Mouse (Mus musculus) MEL (cell line): ENCODE measurements around the gene Kyat1. TPM values are rescaled to one million over a fixed set of nuclear protein-coding genes. Genes with fewer than 3 reads are reported as not detected.
"Not testable (repeated sequence)": the region's sequence is repeated elsewhere in the genome, so short reads cannot be mapped to it uniquely, and the experiment has no call there.

Source experiments
- DNase-seq: peaks from one replicate; pipeline ENCODE4 v3.0.0; 2011; ENCODE audit warnings: low read depth, low spot score
- H3K27ac ChIP-seq: 2 replicates; pipeline ENCODE4 v1.5.1; 2012; ENCODE audit warnings: low read depth, mild to moderate bottlenecking, control low read depth, low read length, moderate library complexity; ENCODE audit not compliant: control insufficient read depth
- H3K27me3 ChIP-seq, 2 experiments: fragments of 150-350 bp in 1 of 2; sonication (generic) in 1 of 2; 2 replicates each; pipeline ENCODE4 v1.6.1; 2012; ENCODE audit warnings: low read length in 2 of 2, mild to moderate bottlenecking in 2 of 2, improper control_type of control experiment in 1 of 2, moderate library complexity in 1 of 2; ENCODE audit not compliant: insufficient read depth in 2 of 2, control insufficient read depth in 1 of 2
- H3K36me3 ChIP-seq, 2 experiments: 2 replicates each; pipeline ENCODE4 v1.6.1; 2012 to 2014; ENCODE audit warnings: low read length in 2 of 2, improper control_type of control experiment in 1 of 2, inconsistent platforms in 1 of 2, mild to moderate bottlenecking in 1 of 2; ENCODE audit not compliant: insufficient read depth in 2 of 2, control insufficient read depth in 1 of 2
- H3K4me1 ChIP-seq, 2 experiments: fragments of 150-350 bp in 1 of 2; sonication (generic) in 1 of 2; 2 replicates each; pipeline ENCODE4 v1.6.1; 2012; ENCODE audit warnings: low read length in 2 of 2, improper control_type of control experiment in 1 of 2, mild to moderate bottlenecking in 1 of 2; ENCODE audit not compliant: insufficient read depth in 2 of 2, control insufficient read depth in 1 of 2
- H3K4me3 ChIP-seq, 2 experiments: fragments of 150-350 bp in 1 of 2; sonication (generic) in 1 of 2; 2 replicates each; pipeline ENCODE4 v1.5.1; 2012; ENCODE audit warnings: low read depth in 2 of 2, low read length in 2 of 2, mild to moderate bottlenecking in 2 of 2, moderate library complexity in 2 of 2, control low read depth in 1 of 2, improper control_type of control experiment in 1 of 2; ENCODE audit not compliant: control insufficient read depth in 1 of 2, insufficient read depth in 1 of 2
- H3K79me2 ChIP-seq: 2 replicates; pipeline ENCODE4 v1.6.1; 2012; ENCODE audit warnings: mild to moderate bottlenecking, low read length, moderate library complexity; ENCODE audit not compliant: control insufficient read depth, poor library complexity, insufficient read depth
- H3K9ac ChIP-seq: 2 replicates; pipeline ENCODE4 v1.6.1; 2012; ENCODE audit warnings: low read depth, mild to moderate bottlenecking, control low read depth, low read length, moderate library complexity; ENCODE audit not compliant: control insufficient read depth, poor library complexity, severe bottlenecking
- H3K9me3 ChIP-seq: fragments of 150-350 bp; sonication (generic); replicated peaks from 2 replicates; pipeline ENCODE4 v1.6.1; 2012; ENCODE audit warnings: mild to moderate bottlenecking, low read length, improper control_type of control experiment, moderate library complexity; ENCODE audit not compliant: insufficient read depth
- CHD2 ChIP-seq: IDR thresholded peaks from 2 replicates; pipeline ENCODE4 v1.6.1; 2011; ENCODE audit warnings: low read length, improper control_type of control experiment
- CTCF ChIP-seq, 3 experiments: IDR thresholded peaks in 2 of 3; conservative IDR thresholded peaks in 1 of 3; 2 replicates each; pipeline ENCODE4 v1.5.1; 2011 to 2012; ENCODE audit warnings: low read length in 3 of 3, low read depth in 2 of 3, mild to moderate bottlenecking in 2 of 3, improper control_type of control experiment in 1 of 3, inconsistent platforms in 1 of 3, mixed read lengths in 1 of 3, moderate library complexity in 1 of 3; ENCODE audit not compliant: control insufficient read depth in 1 of 3, insufficient read depth in 1 of 3, poor library complexity in 1 of 3, severe bottlenecking in 1 of 3
- MAX ChIP-seq: IDR thresholded peaks from 2 replicates; pipeline ENCODE4 v1.6.1; 2011; ENCODE audit warnings: low read length, improper control_type of control experiment
- MEF2A ChIP-seq: IDR thresholded peaks from 2 replicates; pipeline ENCODE4 v1.6.1; 2014; ENCODE audit warnings: low read depth, mild to moderate bottlenecking, inconsistent platforms, low read length, improper control_type of control experiment; ENCODE audit not compliant: poor library complexity, insufficient replicate concordance, severe bottlenecking; ENCODE audit errors: extremely low read depth
- MYC ChIP-seq: IDR thresholded peaks from 2 replicates; pipeline ENCODE4 v1.6.1; 2011; ENCODE audit warnings: low read depth, mild to moderate bottlenecking, low read length, improper control_type of control experiment, moderate library complexity
- NRF1 ChIP-seq: IDR thresholded peaks from 2 replicates; pipeline ENCODE4 v1.6.1; 2014; ENCODE audit warnings: low read depth, mild to moderate bottlenecking, inconsistent platforms, low read length, improper control_type of control experiment, moderate library complexity; ENCODE audit not compliant: poor library complexity, insufficient read depth, severe bottlenecking
- POLR2AphosphoS2 ChIP-seq: IDR thresholded peaks from 2 replicates; pipeline ENCODE4 v1.6.1; 2011; ENCODE audit warnings: low read length, improper control_type of control experiment
- RAD21 ChIP-seq: IDR thresholded peaks from 2 replicates; pipeline ENCODE4 v1.6.1; 2011; ENCODE audit warnings: mild to moderate bottlenecking, low read depth, low read length, improper control_type of control experiment
- TAL1 ChIP-seq: IDR thresholded peaks from 2 replicates; pipeline ENCODE4 v1.6.1; 2012; ENCODE audit warnings: mild to moderate bottlenecking, inconsistent platforms, low read length, moderate library complexity, mixed read lengths
- TBP ChIP-seq: IDR thresholded peaks from 2 replicates; pipeline ENCODE4 v1.8.0; 2011; ENCODE audit warnings: low read depth, low read length, improper control_type of control experiment
- TCF12 ChIP-seq: IDR thresholded peaks from 2 replicates; pipeline ENCODE4 v1.6.1; 2014; ENCODE audit warnings: low read depth, mild to moderate bottlenecking, inconsistent platforms, low read length, improper control_type of control experiment, moderate library complexity
- UBTF ChIP-seq: IDR thresholded peaks from 2 replicates; pipeline ENCODE4 v1.6.1; 2012; ENCODE audit warnings: low read depth, mild to moderate bottlenecking, inconsistent platforms, low read length, improper control_type of control experiment, moderate library complexity, borderline replicate concordance; ENCODE audit not compliant: insufficient read depth
- USF1 ChIP-seq: IDR thresholded peaks from 2 replicates; pipeline ENCODE4 v1.6.1; 2014; ENCODE audit warnings: low read depth, mild to moderate bottlenecking, inconsistent platforms, low read length, improper control_type of control experiment, moderate library complexity
- USF2 ChIP-seq, 2 experiments: IDR thresholded peaks; 2 replicates each; pipeline ENCODE4 v1.6.1; 2011 to 2012; ENCODE audit warnings: improper control_type of control experiment in 2 of 2, low read length in 2 of 2, borderline replicate concordance in 1 of 2, inconsistent platforms in 1 of 2, low read depth in 1 of 2, mild to moderate bottlenecking in 1 of 2; ENCODE audit not compliant: insufficient read depth in 1 of 2
- polyA plus RNA-seq, 2 experiments: library from polyadenylated mRNA; stranded (reverse) in 1 of 2; unstranded in 1 of 2; fragments of >175 nt in 1 of 2; fragments of >200 nt in 1 of 2; gene quantifications; 2 replicates each; pipeline versions ENCODE4 v1.2.1 to v1.2.4; 2012; ENCODE audit warnings: low replicate concordance in 2 of 2, low read depth in 1 of 2; ENCODE audit not compliant: insufficient read length in 2 of 2, insufficient read depth in 1 of 2, missing spikeins in 1 of 2
- total RNA-seq: library from RNA; depleted of rRNA; stranded (reverse); fragments of 300-350 nt; gene quantifications from 2 replicates; pipeline ENCODE4 v1.2.3, GENCODE M21; 2012

The Kyat1 gene
- total and polyA plus RNA-seq, 3 experiments: 9.5 to 14.9 TPM; not detected in 1

DNA sequence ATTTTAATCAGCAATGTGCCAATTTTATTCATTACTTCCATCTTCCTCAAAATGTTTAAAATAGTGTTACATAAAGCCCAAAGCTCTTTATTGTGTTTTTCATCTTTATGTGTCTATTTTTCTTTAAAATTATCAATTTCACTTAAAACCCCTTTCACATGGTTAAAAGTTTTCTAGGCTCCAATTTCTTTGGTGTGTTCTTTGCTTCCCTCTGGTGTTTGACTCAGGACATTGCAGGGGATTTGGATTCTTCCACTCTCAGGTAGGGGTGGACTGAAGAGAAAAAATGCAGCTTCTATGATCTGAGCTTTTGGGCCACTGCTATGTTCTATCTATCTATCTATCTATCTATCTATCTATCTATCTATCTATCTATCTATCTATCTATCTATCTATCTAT lies 43.8 kb downstream of the Kyat1 start (continued):
- TF ChIP-seq TAL1: no peak
- TF ChIP-seq, all 39 proteins: peak for 9

DNA sequence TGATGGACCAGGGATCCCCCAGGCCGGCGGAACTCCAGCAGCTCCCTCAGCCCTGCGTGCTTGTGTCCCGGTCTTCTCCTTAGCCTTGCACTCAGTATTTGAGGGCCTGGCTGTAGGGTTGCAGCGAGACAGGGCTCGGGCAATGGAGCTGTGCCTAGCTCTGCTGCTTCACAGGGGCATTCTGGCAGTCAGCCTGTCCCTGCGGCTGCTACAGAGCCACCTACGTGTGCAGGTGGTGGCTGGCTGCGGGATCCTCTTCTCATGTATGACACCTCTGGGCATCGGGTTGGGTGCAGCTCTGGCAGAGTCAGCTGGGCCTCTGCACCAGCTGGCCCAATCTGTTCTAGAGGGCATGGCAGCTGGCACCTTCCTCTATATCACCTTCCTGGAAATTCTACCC lies 45.8 kb downstream of the Kyat1 start:
- not testable (repeated sequence) for DNase-seq, H3K4me1 ChIP-seq

DNA sequence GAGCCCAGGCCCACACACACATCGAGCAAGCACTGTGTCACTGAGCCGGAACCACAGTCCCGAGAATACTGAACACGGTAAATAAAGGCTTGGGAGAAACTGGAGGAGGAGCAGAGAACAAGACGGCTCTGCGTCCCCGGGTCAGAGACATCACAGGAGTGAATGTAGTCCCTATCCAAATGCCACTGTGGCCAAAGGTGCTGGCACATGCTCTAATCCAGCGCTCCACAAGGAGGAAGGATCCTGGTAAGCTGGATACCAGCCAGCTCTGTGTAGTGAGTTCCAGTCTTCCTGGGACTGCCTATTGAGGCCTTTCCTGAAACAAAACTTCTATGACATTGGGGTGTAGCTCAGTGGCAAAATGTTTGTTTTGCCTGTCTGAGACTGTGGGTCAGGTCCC lies 53.0 kb downstream of the Kyat1 start:
- Histone ChIP-seq H3K27me3 (no peaks in the 10 kb centered on the region), H3K9me3 (no peaks in the 10 kb centered on the region), H3K4me1 (no peaks in the 10 kb centered on the region), H3K79me2 (no peaks in the 10 kb centered on the region), H3K36me3 (peaks cover 0 to 2% of the 10 kb centered on the region in 2 experiments; a peak in 1 of 4 replicates), H3K9ac (no peak overlapping the region), H3K4me3 (no peak overlapping the region), H3K27ac (no peak overlapping the region)
- TF ChIP-seq NRF1 (no peak), USF2 (IDR thresholded peaks at IDR 0.05; ENCODE audit: borderline replicate concordance in 1 of 2, insufficient read depth in 1 of 2, low read depth in 1 of 2, low read length in 2 of 2) (no peak), MEF2A (no peak), TBP (no peak), RAD21 (no peak), MAX (no peak), TAL1 (no peak), TCF12 (no peak), UBTF (no peak), POLR2AphosphoS2 (no peak; the same call in 1 of the 2 replicates), USF1 (no peak), MYC (no peak), CHD2 (no peak), CTCF (IDR thresholded peaks at IDR 0.05 in 2 of 3, conservative IDR thresholded peaks at IDR 0.05 in 1 of 3; ENCODE audit: control insufficient read depth in 1 of 3, insufficient read depth in 1 of 3, low read depth in 2 of 3, low read length in 3 of 3, poor library complexity in 1 of 3, severe bottlenecking in 1 of 3) (no peak)
- no peak for DNase-seq

More for the DNA sequence above, 45.8 kb downstream of the Kyat1 start:
- H3K9me3 ChIP-seq, H3K9ac ChIP-seq, H3K4me3 ChIP-seq, H3K27ac ChIP-seq, H3K79me2 ChIP-seq, H3K36me3 ChIP-seq, H3K27me3 ChIP-seq: not testable (repeated sequence)
